Mouse (Mus musculus): Measurements from ENCODE around the gene Cenpi.
"Not testable (repeated sequence)": the region's sequence is repeated elsewhere in the genome, so short reads cannot be mapped to it uniquely, and the experiment has no call there.

Cenpi gene

GRCm38 (mm10) chrX:134307534-134308274 lies at the start of gene Cenpi:
Gene Cenpi, plus strand, starts transcription at chrX:134308084.
- peak; percentile 87 to 92 for DNase-seq (ENCODE audit: low spot score in 2 of 2)

GRCm38 (mm10) chrX:134261191-134261590 lies 46.7 kb upstream of the Cenpi start:
- no peak for DNase-seq (ENCODE audit: low spot score in 2 of 2)

GRCm38 (mm10) chrX:134262129-134262528 lies 45.8 kb upstream of the Cenpi start:
- no peak for DNase-seq (ENCODE audit: low spot score in 2 of 2)

- no peak for DNase-seq (ENCODE audit: low spot score in 2 of 2)
Observed at GRCm38 (mm10) chrX:134275715-134276114, 32.2 kb upstream of the Cenpi start.

- peak; percentile 65 to 80 for DNase-seq (ENCODE audit: low spot score in 2 of 2)
Observed at GRCm38 (mm10) chrX:134276275-134277160, 31.4 kb upstream of the Cenpi start, which contains the start of gene Trmt2b. Gene Trmt2b, minus strand, starts transcription at chrX:134276984.

- no peak for DNase-seq (ENCODE audit: low spot score in 2 of 2)
Observed at GRCm38 (mm10) chrX:134280531-134280930, 27.4 kb upstream of the Cenpi start.

GRCm38 (mm10) chrX:134285102-134285501 lies 22.8 kb upstream of the Cenpi start:
- DNase-seq (ENCODE audit: low spot score in 2 of 2): no peak

GRCm38 (mm10) chrX:134285791-134286190 lies 22.1 kb upstream of the Cenpi start:
- no peak for DNase-seq (ENCODE audit: low spot score in 2 of 2)

- DNase-seq (ENCODE audit: low spot score in 2 of 2): no peak
Observed at GRCm38 (mm10) chrX:134287305-134287704, 20.6 kb upstream of the Cenpi start.

GRCm38 (mm10) chrX:134296301-134296700 lies 11.6 kb upstream of the Cenpi start:
- DNase-seq (ENCODE audit: low spot score in 2 of 2): no peak

- no peak for DNase-seq (ENCODE audit: low spot score in 2 of 2)
Observed at GRCm38 (mm10) chrX:134296737-134297136, 11.1 kb upstream of the Cenpi start.

- DNase-seq (ENCODE audit: low spot score in 2 of 2): no peak
Observed at GRCm38 (mm10) chrX:134297195-134297594, 10.7 kb upstream of the Cenpi start.

- DNase-seq (ENCODE audit: low spot score in 2 of 2): no peak
Observed at GRCm38 (mm10) chrX:134300219-134300618, 7.7 kb upstream of the Cenpi start.

GRCm38 (mm10) chrX:134303287-134303686 lies 4.6 kb upstream of the Cenpi start:
- no peak for DNase-seq (ENCODE audit: low spot score in 2 of 2)

- DNase-seq (ENCODE audit: low spot score in 2 of 2): no peak
Observed at GRCm38 (mm10) chrX:134308275-134308634, 371 bp downstream of the Cenpi start.

- DNase-seq (ENCODE audit: low spot score in 2 of 2): not testable (repeated sequence)
Observed at GRCm38 (mm10) chrX:134311193-134311592, 3.3 kb downstream of the Cenpi start.

GRCm38 (mm10) chrX:134319153-134319932 lies 11.5 kb downstream of the Cenpi start:
- no peak for DNase-seq (ENCODE audit: low spot score in 2 of 2)

- peak; percentile 25 to 66 for DNase-seq (ENCODE audit: low spot score in 2 of 2)
Observed at GRCm38 (mm10) chrX:134333280-134333679, 25.4 kb downstream of the Cenpi start.

GRCm38 (mm10) chrX:134342735-134343134 lies 34.9 kb downstream of the Cenpi start:
- no peak for DNase-seq (ENCODE audit: low spot score in 2 of 2)

GRCm38 (mm10) chrX:134350205-134350604 lies 42.3 kb downstream of the Cenpi start:
- no peak for DNase-seq (ENCODE audit: low spot score in 2 of 2)

- DNase-seq (ENCODE audit: low spot score in 2 of 2): no peak
Observed at GRCm38 (mm10) chrX:134353848-134354247, 46.0 kb downstream of the Cenpi start.

- DNase-seq (ENCODE audit: low spot score in 2 of 2): no peak
Observed at GRCm38 (mm10) chrX:134359336-134359735, 51.5 kb downstream of the Cenpi start.

All from spleen, postnatal 4 days (tissue).